Mouse (Mus musculus): ENCODE measurements around the gene 2900026A02Rik. TPM values are rescaled to one million over a fixed set of nuclear protein-coding genes. Genes with fewer than 3 reads are reported as not detected.

The 2900026A02Rik gene
- polyA plus RNA-seq, 1 experiment = 70.8 TPM

- H3K27me3 ChIP-seq (ENCODE audit: control insufficient read depth, insufficient read depth, low read length) = no peaks in the 10 kb centered on the region
- H3K27ac ChIP-seq (ENCODE audit: insufficient read depth, low read depth, low read length) = no peak overlapping the region
- peaks cover 14% of the 10 kb centered on the region for H3K36me3 ChIP-seq (ENCODE audit: control insufficient read depth, insufficient read depth, low read length)
- TF ChIP-seq POLR2A (IDR thresholded peaks at IDR 0.05; ENCODE audit: low read depth, low read length) (no peak), CTCF (IDR thresholded peaks at IDR 0.05; ENCODE audit: extremely low read depth, insufficient read length, insufficient replicate concordance, low read depth, low read length) (no peak)
- H3K4me3 ChIP-seq (ENCODE audit: low read depth, low read length) = no peak overlapping the region
- 53% methylated on average over 12 of the region's 12 CpGs for WGBS
- H3K4me1 ChIP-seq (ENCODE audit: control insufficient read depth, insufficient read depth, insufficient read length, low read length) = peaks cover 20% of the 10 kb centered on the region
These were observed 98.5 kb downstream of the 2900026A02Rik start for GRCm38 (mm10) chr5:113122326-113123054.

GRCm38 (mm10) chr5:113121591-113121875 lies 99.5 kb downstream of the 2900026A02Rik start:
- H3K4me1 ChIP-seq (ENCODE audit: control insufficient read depth, insufficient read depth, insufficient read length, low read length) = peaks cover 20% of the 10 kb centered on the region
- no peak overlapping the region for H3K27ac ChIP-seq (ENCODE audit: insufficient read depth, low read depth, low read length)
- no peaks in the 10 kb centered on the region for H3K27me3 ChIP-seq (ENCODE audit: control insufficient read depth, insufficient read depth, low read length)
- no peak overlapping the region for H3K4me3 ChIP-seq (ENCODE audit: low read depth, low read length)
- H3K36me3 ChIP-seq (ENCODE audit: control insufficient read depth, insufficient read depth, low read length) = peaks cover 14% of the 10 kb centered on the region
- no peak for TF ChIP-seq POLR2A (IDR thresholded peaks at IDR 0.05; ENCODE audit: low read depth, low read length)
- TF ChIP-seq CTCF (IDR thresholded peaks at IDR 0.05; ENCODE audit: extremely low read depth, insufficient read length, insufficient replicate concordance, low read depth, low read length) = no peak
- 59% methylated on average over 6 of the region's 6 CpGs for WGBS

GRCm38 (mm10) chr5:113120741-113121590 lies 100.1 kb downstream of the 2900026A02Rik start:
- 32% methylated on average over 15 of the region's 15 CpGs for WGBS
- Histone ChIP-seq H3K4me1 (ENCODE audit: control insufficient read depth, insufficient read depth, insufficient read length, low read length) (peaks cover 20% of the 10 kb centered on the region), H3K27me3 (ENCODE audit: control insufficient read depth, insufficient read depth, low read length) (no peaks in the 10 kb centered on the region), H3K4me3 (ENCODE audit: low read depth, low read length) (no peak overlapping the region), H3K36me3 (ENCODE audit: control insufficient read depth, insufficient read depth, low read length) (peaks cover 16% of the 10 kb centered on the region), H3K27ac (ENCODE audit: insufficient read depth, low read depth, low read length) (no peak overlapping the region)
- no peak for TF ChIP-seq POLR2A (IDR thresholded peaks at IDR 0.05; ENCODE audit: low read depth, low read length)
- no peak for TF ChIP-seq CTCF (IDR thresholded peaks at IDR 0.05; ENCODE audit: extremely low read depth, insufficient read length, insufficient replicate concordance, low read depth, low read length)

GRCm38 (mm10) chr5:113119861-113120465 lies 101.1 kb downstream of the 2900026A02Rik start:
- no peak overlapping the region for H3K27ac ChIP-seq (ENCODE audit: insufficient read depth, low read depth, low read length)
- WGBS = 65% methylated on average over 13 of the region's 13 CpGs
- H3K27me3 ChIP-seq (ENCODE audit: control insufficient read depth, insufficient read depth, low read length) = no peaks in the 10 kb centered on the region
- H3K4me3 ChIP-seq (ENCODE audit: low read depth, low read length) = no peak overlapping the region
- H3K4me1 ChIP-seq (ENCODE audit: control insufficient read depth, insufficient read depth, insufficient read length, low read length) = peaks cover 15% of the 10 kb centered on the region
- H3K36me3 ChIP-seq (ENCODE audit: control insufficient read depth, insufficient read depth, low read length) = peaks cover 11% of the 10 kb centered on the region; the same call in 1 of the 2 replicates
- no peak for TF ChIP-seq POLR2A (IDR thresholded peaks at IDR 0.05; ENCODE audit: low read depth, low read length)
- no peak for TF ChIP-seq CTCF (IDR thresholded peaks at IDR 0.05; ENCODE audit: extremely low read depth, insufficient read length, insufficient replicate concordance, low read depth, low read length)

GRCm38 (mm10) chr5:113119291-113119690 lies 101.7 kb downstream of the 2900026A02Rik start:
- TF ChIP-seq POLR2A (IDR thresholded peaks at IDR 0.05; ENCODE audit: low read depth, low read length) (no peak), CTCF (IDR thresholded peaks at IDR 0.05; ENCODE audit: extremely low read depth, insufficient read length, insufficient replicate concordance, low read depth, low read length) (no peak)
- Histone ChIP-seq H3K36me3 (ENCODE audit: control insufficient read depth, insufficient read depth, low read length) (peaks cover 12% of the 10 kb centered on the region; the same call in 1 of the 2 replicates), H3K27me3 (ENCODE audit: control insufficient read depth, insufficient read depth, low read length) (no peaks in the 10 kb centered on the region), H3K4me3 (ENCODE audit: low read depth, low read length) (no peak overlapping the region), H3K4me1 (ENCODE audit: control insufficient read depth, insufficient read depth, insufficient read length, low read length) (peaks cover 18% of the 10 kb centered on the region), H3K27ac (ENCODE audit: insufficient read depth, low read depth, low read length) (no peak overlapping the region)
- WGBS = 58% methylated on average over 9 of the region's 9 CpGs

- Histone ChIP-seq H3K27me3 (ENCODE audit: control insufficient read depth, insufficient read depth, low read length) (no peaks in the 10 kb centered on the region), H3K4me1 (ENCODE audit: control insufficient read depth, insufficient read depth, insufficient read length, low read length) (peaks cover 22% of the 10 kb centered on the region), H3K36me3 (ENCODE audit: control insufficient read depth, insufficient read depth, low read length) (peaks cover 11% of the 10 kb centered on the region; the same call in 1 of the 2 replicates), H3K4me3 (ENCODE audit: low read depth, low read length) (no peak overlapping the region), H3K27ac (ENCODE audit: insufficient read depth, low read depth, low read length) (no peak overlapping the region)
- 25% methylated on average over 6 of the region's 6 CpGs for WGBS
- no peak for TF ChIP-seq CTCF (IDR thresholded peaks at IDR 0.05; ENCODE audit: extremely low read depth, insufficient read length, insufficient replicate concordance, low read depth, low read length)
- no peak; the same call in 1 of the 2 replicates for TF ChIP-seq POLR2A (IDR thresholded peaks at IDR 0.05; ENCODE audit: low read depth, low read length)
These were observed 102.3 kb downstream of the 2900026A02Rik start for GRCm38 (mm10) chr5:113118695-113119094.

Data from small intestine, adult 2 months (tissue).